Mouse (Mus musculus) spleen, adult 12 weeks (tissue): ENCODE results near the gene Sun1.
A peak's percentile ranks its signal among the peaks of the same experiment; 100 is the strongest.

ENCODE experiments used
- DNase-seq: peaks from one replicate; pipeline ENCODE4 v3.0.0; 2022; ENCODE audit warnings: low spot score

Sun1 gene

GRCm38 (mm10) chr5:139251736-139252080 is 51.3 kb downstream of the Sun1 start:
- DNase-seq = no peak

GRCm38 (mm10) chr5:139252081-139252909 is 51.9 kb downstream of the Sun1 start, which contains the start of gene Get4:
Gene Get4, plus strand, starts transcription at chr5:139252324.
- peak; percentile 98 for DNase-seq

GRCm38 (mm10) chr5:139252910-139253245 is 52.4 kb downstream of the Sun1 start:
- no peak for DNase-seq

GRCm38 (mm10) chr5:139253301-139253741 is 52.9 kb downstream of the Sun1 start:
- peak; percentile 31 for DNase-seq

- no peak for DNase-seq
Observed at GRCm38 (mm10) chr5:139254938-139255337, 54.5 kb downstream of the Sun1 start.

- DNase-seq = no peak
Observed at GRCm38 (mm10) chr5:139255777-139256176, 55.3 kb downstream of the Sun1 start.

- no peak for DNase-seq
Observed at GRCm38 (mm10) chr5:139256211-139256765, 55.9 kb downstream of the Sun1 start.

GRCm38 (mm10) chr5:139257265-139257664 is 56.8 kb downstream of the Sun1 start:
- no peak for DNase-seq

GRCm38 (mm10) chr5:139257818-139258217 is 57.4 kb downstream of the Sun1 start:
- no peak for DNase-seq

GRCm38 (mm10) chr5:139258371-139259035 is 58.1 kb downstream of the Sun1 start:
- DNase-seq = no peak

- DNase-seq = no peak
Observed at GRCm38 (mm10) chr5:139259853-139260252, 59.4 kb downstream of the Sun1 start.

- no peak for DNase-seq
Observed at GRCm38 (mm10) chr5:139261403-139261802, 61.0 kb downstream of the Sun1 start.

- no peak for DNase-seq
Observed at GRCm38 (mm10) chr5:139267661-139268060, 67.2 kb downstream of the Sun1 start.

GRCm38 (mm10) chr5:139270806-139271521 is 70.5 kb downstream of the Sun1 start:
- no peak for DNase-seq

- no peak for DNase-seq
Observed at GRCm38 (mm10) chr5:139271994-139272554, 71.6 kb downstream of the Sun1 start.

GRCm38 (mm10) chr5:139277287-139277686 is 76.8 kb downstream of the Sun1 start:
- no peak for DNase-seq

GRCm38 (mm10) chr5:139281373-139282112 is 81.1 kb downstream of the Sun1 start:
- no peak for DNase-seq

- peak; percentile 65 for DNase-seq
Observed at GRCm38 (mm10) chr5:139282191-139282590, 81.8 kb downstream of the Sun1 start.

GRCm38 (mm10) chr5:139283460-139284180 is 83.2 kb downstream of the Sun1 start:
- no peak for DNase-seq

GRCm38 (mm10) chr5:139285383-139286067 is 85.1 kb downstream of the Sun1 start:
- no peak for DNase-seq
